Comparison of ENCODE assay signal across 20 mouse cellular contexts in the genomic region with DNA sequence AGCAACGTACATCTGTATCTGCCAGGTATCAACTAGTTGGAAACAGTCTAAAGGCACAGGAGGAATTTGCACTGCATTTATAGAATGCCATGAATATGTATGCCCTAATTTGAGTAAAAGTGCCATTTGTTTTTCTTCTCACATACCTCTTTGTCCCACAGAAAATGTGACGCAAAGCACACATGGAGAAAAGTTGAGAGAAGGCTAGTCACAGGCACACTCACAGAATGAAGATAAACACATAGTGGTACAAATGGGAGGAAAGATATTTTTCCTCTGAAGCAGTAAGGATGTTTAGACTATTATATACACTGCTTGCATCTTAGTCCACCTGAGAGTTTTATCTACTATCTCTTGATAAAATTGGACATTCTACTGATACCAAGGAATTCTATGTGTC.
"Had no signal": no experiment of that assay in that cellular context is flagged by ENCODE, and none has a peak within 500 bp of the region (broad histone marks: within the 10 kb centered on the region; RNA-seq: fewer than 3 reads in every experiment).

No protein-coding gene starts in this region.

- H3K9ac ChIP-seq: liver, embryonic 14.5 days; liver, postnatal 0 days; lung, embryonic 14.5 days; midbrain, embryonic 12.5 days; midbrain, embryonic 15.5 days; neural tube, embryonic 12.5 days; neural tube, embryonic 15.5 days had no signal

- ATAC-seq: liver, postnatal 0 days; lung, postnatal 0 days; midbrain, embryonic 15.5 days had no signal

- H3K4me3 ChIP-seq: left cerebral cortex, adult 2 months; midbrain, embryonic 12.5 days; midbrain, embryonic 15.5 days; neural tube, embryonic 12.5 days; neural tube, embryonic 15.5 days had no signal

- DNase-seq: kidney, adult 9 months; kidney, postnatal 25 days; layer of hippocampus, postnatal 36 days; liver, postnatal 0 days; lung, embryonic 14.5 days; right cerebral cortex, adult 18-20 months; right cerebral cortex, postnatal 14 days; right cerebral cortex, postnatal 4 days; thymus, postnatal 25 days had no signal

- H3K4me1 ChIP-seq: midbrain, embryonic 12.5 days; midbrain, embryonic 15.5 days; neural tube, embryonic 12.5 days; neural tube, embryonic 15.5 days had no signal

- H3K27me3 ChIP-seq: midbrain, embryonic 12.5 days; midbrain, embryonic 15.5 days; neural tube, embryonic 12.5 days; neural tube, embryonic 15.5 days had no signal

- H3K27ac ChIP-seq: kidney, postnatal 0 days; left cerebral cortex, adult 2 months; liver, embryonic 14.5 days; macrophage; midbrain, embryonic 12.5 days; midbrain, embryonic 15.5 days; neural tube, embryonic 12.5 days; neural tube, embryonic 15.5 days; stomach, postnatal 0 days had no signal

- H3K36me3 ChIP-seq: midbrain, embryonic 12.5 days; midbrain, embryonic 15.5 days; neural tube, embryonic 12.5 days; neural tube, embryonic 15.5 days had no signal

- H3K4me2 ChIP-seq: liver, embryonic 11.5 days; lung, embryonic 14.5 days; midbrain, embryonic 12.5 days; midbrain, embryonic 15.5 days; neural tube, embryonic 12.5 days; neural tube, embryonic 15.5 days had no signal

- H3K9me3 ChIP-seq: midbrain, embryonic 12.5 days; midbrain, embryonic 15.5 days; neural tube, embryonic 12.5 days; neural tube, embryonic 15.5 days had no signal
